Mouse (Mus musculus) frontal cortex, postnatal 25 days (tissue): ENCODE results near the gene Rbm19.

ENCODE experiments used
- DNase-seq, 2 experiments: peaks; one replicate each; pipeline ENCODE4 v3.0.0; 2022; ENCODE audit warnings: low spot score in 2 of 2

The Rbm19 gene

GRCm38 (mm10) chr5:120135337-120135736 lies 19.1 kb downstream of the Rbm19 start:
- DNase-seq = no peak

GRCm38 (mm10) chr5:120135823-120136222 lies 19.6 kb downstream of the Rbm19 start:
- DNase-seq = no peak

GRCm38 (mm10) chr5:120136236-120136675 lies 20.0 kb downstream of the Rbm19 start:
- DNase-seq = no peak

- no peak for DNase-seq
Measured at GRCm38 (mm10) chr5:120137038-120137437, 20.8 kb downstream of the Rbm19 start.

- DNase-seq = no peak
Measured at GRCm38 (mm10) chr5:120137846-120138245, 21.6 kb downstream of the Rbm19 start.

- DNase-seq = no peak
Measured at GRCm38 (mm10) chr5:120138406-120138805, 22.1 kb downstream of the Rbm19 start.

- no peak for DNase-seq
Measured at GRCm38 (mm10) chr5:120139224-120139623, 23.0 kb downstream of the Rbm19 start.

GRCm38 (mm10) chr5:120143941-120144340 lies 27.7 kb downstream of the Rbm19 start:
- DNase-seq = no peak

- no peak for DNase-seq
Measured at GRCm38 (mm10) chr5:120145371-120146050, 29.2 kb downstream of the Rbm19 start.

GRCm38 (mm10) chr5:120146051-120146385 lies 29.8 kb downstream of the Rbm19 start:
- peak; percentile 40 to 42 for DNase-seq

- DNase-seq = no peak
Measured at GRCm38 (mm10) chr5:120146909-120147308, 30.6 kb downstream of the Rbm19 start.

- peak in 1 of 2 experiments; percentile 12 for DNase-seq
Measured at GRCm38 (mm10) chr5:120148246-120148645, 32.0 kb downstream of the Rbm19 start.

- DNase-seq = no peak
Measured at GRCm38 (mm10) chr5:120151145-120151544, 34.9 kb downstream of the Rbm19 start.

- no peak for DNase-seq
Measured at GRCm38 (mm10) chr5:120153140-120153539, 36.9 kb downstream of the Rbm19 start.

GRCm38 (mm10) chr5:120155672-120156071 lies 39.4 kb downstream of the Rbm19 start:
- no peak for DNase-seq

GRCm38 (mm10) chr5:120156166-120156909 lies 40.1 kb downstream of the Rbm19 start:
- no peak for DNase-seq

- DNase-seq = no peak
Measured at GRCm38 (mm10) chr5:120157115-120157514, 40.9 kb downstream of the Rbm19 start.

- DNase-seq = no peak
Measured at GRCm38 (mm10) chr5:120158476-120158875, 42.2 kb downstream of the Rbm19 start.

GRCm38 (mm10) chr5:120160923-120161658 lies 44.8 kb downstream of the Rbm19 start:
- no peak for DNase-seq

GRCm38 (mm10) chr5:120162689-120163088 lies 46.4 kb downstream of the Rbm19 start:
- DNase-seq = no peak

GRCm38 (mm10) chr5:120163428-120163827 lies 47.2 kb downstream of the Rbm19 start:
- DNase-seq = no peak

GRCm38 (mm10) chr5:120164450-120164849 lies 48.2 kb downstream of the Rbm19 start:
- DNase-seq = peak; percentile 35 to 50
